Mouse (Mus musculus): ENCODE results near the gene Gm42957. TPM values are rescaled to one million over a fixed set of nuclear protein-coding genes. Genes with fewer than 3 reads are reported as not detected.
"Not testable (repeated sequence)": the region's sequence is repeated elsewhere in the genome, so short reads cannot be mapped to it uniquely, and the experiment has no call there.

The Gm42957 gene
- total and polyA plus RNA-seq, 2 experiments from 2014 or later = 0.07 to 0.38 TPM

- H3K9me3 ChIP-seq (ENCODE audit: low read length) = no peaks in the 10 kb centered on the region
- H3K27ac ChIP-seq (ENCODE audit: low read depth, low read length) = peak within 1 kb of the TSS; percentile 92
- peak within 1 kb of the TSS; percentile 81 for H3K9ac ChIP-seq
- under 1% methylated on average over 27 of the region's 27 CpGs for WGBS
- ATAC-seq (peak; percentile 92), DNase-seq (peak; percentile 95)
- TF ChIP-seq CTCF (IDR thresholded peaks at IDR 0.05; ENCODE audit: low read depth) = no peak
- peak within 1 kb of the TSS; percentile 81 for H3K4me3 ChIP-seq (ENCODE audit: low read depth, low read length)
- H3K27me3 ChIP-seq (ENCODE audit: insufficient read depth, low read length) = no peaks in the 10 kb centered on the region
- H3K4me2 ChIP-seq (ENCODE audit: low read depth) = peak within 1 kb of the TSS; percentile 70
- peaks cover 31% of the 10 kb centered on the region for H3K4me1 ChIP-seq (ENCODE audit: insufficient read depth)
- peaks cover 3% of the 10 kb centered on the region; the same call in 1 of the 2 replicates for H3K36me3 ChIP-seq (ENCODE audit: insufficient read depth)
Measured at GRCm38 (mm10) chr3:96600639-96601250, 34.5 kb upstream of the Gm42957 start, which contains the start of gene Lix1l. Lix1l (plus strand) TSS chr3:96601149.

GRCm38 (mm10) chr3:96601251-96601787, 34.0 kb upstream of the Gm42957 start:
- Histone ChIP-seq H3K9me3 (ENCODE audit: low read length) (no peaks in the 10 kb centered on the region), H3K27me3 (ENCODE audit: insufficient read depth, low read length) (no peaks in the 10 kb centered on the region), H3K27ac (ENCODE audit: low read depth, low read length) (peak overlapping the region; percentile 92), H3K4me1 (ENCODE audit: insufficient read depth) (peaks cover 29% of the 10 kb centered on the region), H3K9ac (peak overlapping the region; percentile 81), H3K36me3 (ENCODE audit: insufficient read depth) (peaks cover 3% of the 10 kb centered on the region; the same call in 1 of the 2 replicates), H3K4me2 (ENCODE audit: low read depth) (peak overlapping the region; percentile 70), H3K4me3 (ENCODE audit: low read depth, low read length) (peak overlapping the region; percentile 81)
- WGBS = 1% methylated on average over 28 of the region's 40 CpGs
- peak; percentile 34 for ATAC-seq
- no peak for TF ChIP-seq CTCF (IDR thresholded peaks at IDR 0.05; ENCODE audit: low read depth)
- DNase-seq = peak; percentile 82

GRCm38 (mm10) chr3:96601941-96602703, 33.2 kb upstream of the Gm42957 start:
- H3K4me1 ChIP-seq (ENCODE audit: insufficient read depth) = peaks cover 29% of the 10 kb centered on the region
- H3K9ac ChIP-seq = peak overlapping the region; percentile 81
- TF ChIP-seq CTCF (IDR thresholded peaks at IDR 0.05; ENCODE audit: low read depth) = no peak
- H3K4me3 ChIP-seq (ENCODE audit: low read depth, low read length) = peak overlapping the region; percentile 81
- no peaks in the 10 kb centered on the region for H3K9me3 ChIP-seq (ENCODE audit: low read length)
- no peak for ATAC-seq
- H3K27ac ChIP-seq (ENCODE audit: low read depth, low read length) = peak overlapping the region; percentile 92
- H3K4me2 ChIP-seq (ENCODE audit: low read depth) = peak overlapping the region; percentile 70
- 5% methylated on average over 10 of the region's 10 CpGs for WGBS
- H3K27me3 ChIP-seq (ENCODE audit: insufficient read depth, low read length) = no peaks in the 10 kb centered on the region
- H3K36me3 ChIP-seq (ENCODE audit: insufficient read depth) = peaks cover 3% of the 10 kb centered on the region; the same call in 1 of the 2 replicates
- DNase-seq = peak; percentile 55

- Histone ChIP-seq H3K4me3 (ENCODE audit: low read depth, low read length) (peak overlapping the region; percentile 81), H3K27me3 (ENCODE audit: insufficient read depth, low read length) (no peaks in the 10 kb centered on the region), H3K27ac (ENCODE audit: low read depth, low read length) (peak overlapping the region; percentile 92; the same call in 1 of the 2 replicates), H3K36me3 (ENCODE audit: insufficient read depth) (peaks cover 3% of the 10 kb centered on the region; the same call in 1 of the 2 replicates), H3K4me2 (ENCODE audit: low read depth) (peak overlapping the region; percentile 70), H3K9ac (peak overlapping the region; percentile 81), H3K9me3 (ENCODE audit: low read length) (no peaks in the 10 kb centered on the region), H3K4me1 (ENCODE audit: insufficient read depth) (peaks cover 28% of the 10 kb centered on the region)
- ATAC-seq (no peak), DNase-seq (no peak)
- TF ChIP-seq CTCF (IDR thresholded peaks at IDR 0.05; ENCODE audit: low read depth) = no peak
- WGBS = 28% methylated on average over 5 of the region's 5 CpGs
Measured at GRCm38 (mm10) chr3:96602704-96603084, 32.6 kb upstream of the Gm42957 start.

GRCm38 (mm10) chr3:96603311-96603710, 32.0 kb upstream of the Gm42957 start:
- ATAC-seq = no peak
- Histone ChIP-seq H3K27ac (ENCODE audit: low read depth, low read length) (no peak overlapping the region), H3K27me3 (ENCODE audit: insufficient read depth, low read length) (no peaks in the 10 kb centered on the region), H3K4me3 (ENCODE audit: low read depth, low read length) (peak overlapping the region; percentile 81), H3K4me2 (ENCODE audit: low read depth) (peak overlapping the region; percentile 70), H3K4me1 (ENCODE audit: insufficient read depth) (peaks cover 23% of the 10 kb centered on the region), H3K36me3 (ENCODE audit: insufficient read depth) (peaks cover 3% of the 10 kb centered on the region; the same call in 1 of the 2 replicates), H3K9me3 (ENCODE audit: low read length) (no peaks in the 10 kb centered on the region), H3K9ac (peak overlapping the region; percentile 81)
- 26% methylated on average over 5 of the region's 5 CpGs for whole genome bisulfite sequencing
- DNase-seq = peak; percentile 42
- no peak for TF ChIP-seq CTCF (IDR thresholded peaks at IDR 0.05; ENCODE audit: low read depth)

GRCm38 (mm10) chr3:96606007-96606406, 29.3 kb upstream of the Gm42957 start:
- not testable (repeated sequence) for H3K9me3 ChIP-seq (ENCODE audit: low read length); ATAC-seq; DNase-seq; H3K4me3 ChIP-seq (ENCODE audit: low read depth, low read length); H3K36me3 ChIP-seq (ENCODE audit: insufficient read depth); H3K4me2 ChIP-seq (ENCODE audit: low read depth); H3K9ac ChIP-seq; H3K27ac ChIP-seq (ENCODE audit: low read depth, low read length); H3K27me3 ChIP-seq (ENCODE audit: insufficient read depth, low read length)
- WGBS = 87% methylated on average over 4 of the region's 4 CpGs
- peaks cover 16% of the 10 kb centered on the region for H3K4me1 ChIP-seq (ENCODE audit: insufficient read depth)

All from forebrain, postnatal 0 days (tissue).